Mouse (Mus musculus) Muller cell, postnatal 12 days (primary cell): ENCODE measurements around the gene Rpl13a.
"Not testable (repeated sequence)": the region's sequence is repeated elsewhere in the genome, so short reads cannot be mapped to it uniquely, and the experiment has no call there.

Experiments used
- DNase-seq: peaks from one replicate; pipeline ENCODE4 v3.0.0-alpha.2; 2015; ENCODE audit errors: inconsistent ontology term

Gene Rpl13a

DNA sequence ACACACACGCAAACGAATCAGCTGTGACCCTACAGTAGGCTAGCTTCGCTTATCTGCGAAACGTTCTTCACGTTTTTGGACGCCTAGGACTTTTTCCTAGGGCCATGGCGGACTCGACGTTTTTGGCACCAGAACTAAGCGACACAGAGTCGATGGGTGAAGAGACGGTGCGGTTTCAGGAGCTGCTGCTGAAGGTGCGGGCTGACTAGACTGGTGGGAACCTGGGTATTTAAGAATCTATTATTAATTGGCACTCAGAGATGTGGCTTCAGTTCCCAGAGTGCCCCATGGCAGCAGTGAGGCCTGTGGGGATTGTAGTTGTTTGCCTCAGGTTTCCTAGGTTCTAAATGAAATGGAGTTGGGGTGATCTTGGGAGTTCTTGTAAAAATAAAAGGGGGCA, 27.6 kb upstream of the Rpl13a start:
- no peak for DNase-seq

DNA sequence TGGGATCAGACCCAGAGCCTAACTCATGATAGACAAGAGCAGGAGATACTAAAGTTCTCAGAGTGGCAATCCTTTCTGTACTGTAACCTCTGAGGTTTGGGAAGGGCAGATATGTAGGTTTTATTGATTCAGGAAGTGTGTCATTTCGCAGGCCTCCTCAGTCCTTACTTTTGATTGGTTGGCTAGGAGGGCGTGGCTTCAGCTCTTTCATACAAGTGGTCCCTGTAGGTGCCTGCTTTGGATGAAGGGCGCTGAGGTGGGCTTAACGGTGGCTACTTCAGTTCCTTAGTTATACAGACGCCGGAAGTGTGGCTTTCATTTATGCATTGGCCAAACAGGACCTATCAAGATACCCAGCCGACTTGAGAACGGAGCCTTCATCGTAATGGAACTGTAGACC, 27.0 kb upstream of the Rpl13a start:
- DNase-seq, result no peak

DNA sequence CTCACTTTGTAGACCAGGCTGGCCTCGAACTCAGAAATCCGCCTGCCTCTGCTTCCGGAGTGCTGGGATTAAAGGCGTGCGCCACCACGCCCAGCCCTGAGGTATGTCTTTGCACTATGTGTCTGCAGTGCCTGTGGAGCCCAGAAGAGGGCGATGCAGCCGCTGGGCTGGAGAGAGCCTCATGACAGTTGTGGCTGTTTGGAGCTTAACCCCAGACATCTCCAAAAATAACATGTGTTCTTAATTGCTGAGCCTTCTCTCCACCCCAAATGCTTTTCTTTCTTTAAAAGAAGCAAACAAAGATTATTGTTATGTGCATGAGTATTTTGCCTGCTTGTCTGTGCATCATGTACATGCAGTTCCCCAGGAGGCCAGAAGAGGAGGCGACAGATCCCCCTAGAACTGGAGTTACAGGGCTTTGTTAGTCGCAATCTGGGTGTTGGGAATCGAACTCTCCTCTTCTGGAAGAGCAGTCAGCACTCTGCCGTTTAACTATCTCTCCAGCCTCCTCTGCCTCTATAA, 26.5 kb upstream of the Rpl13a start:
- peak; percentile 50 for DNase-seq

DNA sequence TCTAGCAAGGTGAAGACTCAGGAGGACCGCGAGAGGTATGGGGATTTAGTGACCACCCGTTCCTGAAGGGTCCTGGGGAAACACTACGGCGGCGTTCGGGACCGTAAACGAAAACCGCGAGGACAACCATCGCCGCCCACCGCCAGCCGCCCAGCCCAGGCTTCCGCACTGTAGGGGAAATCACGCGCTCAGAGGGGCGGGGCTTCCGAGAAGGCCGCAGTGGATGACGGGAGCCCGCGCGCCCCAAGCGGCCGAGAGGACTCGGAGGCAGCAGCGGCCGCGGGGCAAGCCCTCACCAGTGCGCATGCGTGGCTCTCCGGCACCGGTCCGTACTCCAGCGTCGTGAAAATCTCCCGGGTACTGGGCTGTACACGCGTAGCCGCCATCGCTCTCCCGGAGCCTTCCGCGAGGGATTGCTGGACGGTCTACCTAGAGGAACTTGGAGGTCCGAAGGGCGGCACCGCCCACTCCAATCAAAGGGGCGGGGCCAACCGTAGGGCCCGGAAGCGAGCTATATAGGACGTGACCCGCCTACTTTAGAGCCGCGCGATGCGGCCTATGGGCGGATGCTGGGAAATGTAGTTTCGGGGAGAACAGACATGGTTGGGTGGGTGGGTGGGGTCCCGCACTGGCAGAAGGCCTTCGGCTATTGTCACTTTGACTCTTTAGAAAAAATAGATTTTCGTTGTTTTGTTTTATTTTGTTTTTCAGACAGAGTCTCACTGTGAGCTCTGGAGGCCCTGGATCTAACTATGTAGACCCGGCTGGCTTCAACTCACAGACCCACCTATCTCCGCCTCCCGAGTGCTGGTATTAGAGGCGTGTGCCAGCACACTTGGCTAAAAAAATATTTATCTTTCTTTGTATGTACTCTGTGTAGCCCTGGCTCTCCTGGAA, 25.8 kb upstream of the Rpl13a start, which contains the start of the genes Pih1d1 and Aldh16a1:
TSS of gene Pih1d1 (plus strand) at position 208 of the 897 bp plus-strand sequence.
TSS of gene Aldh16a1 (minus strand) at position 489 of the 897 bp plus-strand sequence.
- DNase-seq, result peak; percentile 98

DNA sequence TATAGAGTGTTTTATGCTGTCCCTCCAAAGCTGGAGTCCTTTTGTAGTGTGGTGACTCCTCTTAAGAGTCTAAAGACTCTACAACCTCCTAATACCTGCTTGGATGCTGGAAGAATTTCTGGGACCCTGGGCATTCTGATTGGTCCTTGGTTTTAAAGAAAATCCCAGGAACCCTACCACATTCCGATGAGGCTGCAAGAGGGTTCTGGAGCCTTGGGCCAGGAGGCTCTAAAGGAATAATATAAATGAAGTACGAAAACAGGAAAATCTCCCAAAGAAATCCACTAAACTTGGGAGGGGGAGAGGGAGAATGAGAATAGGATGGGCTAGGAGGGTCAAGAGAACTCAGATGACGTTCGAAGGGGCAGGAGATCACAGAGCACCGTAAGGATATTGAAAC, 25.0 kb upstream of the Rpl13a start:
- DNase-seq, result no peak

DNA sequence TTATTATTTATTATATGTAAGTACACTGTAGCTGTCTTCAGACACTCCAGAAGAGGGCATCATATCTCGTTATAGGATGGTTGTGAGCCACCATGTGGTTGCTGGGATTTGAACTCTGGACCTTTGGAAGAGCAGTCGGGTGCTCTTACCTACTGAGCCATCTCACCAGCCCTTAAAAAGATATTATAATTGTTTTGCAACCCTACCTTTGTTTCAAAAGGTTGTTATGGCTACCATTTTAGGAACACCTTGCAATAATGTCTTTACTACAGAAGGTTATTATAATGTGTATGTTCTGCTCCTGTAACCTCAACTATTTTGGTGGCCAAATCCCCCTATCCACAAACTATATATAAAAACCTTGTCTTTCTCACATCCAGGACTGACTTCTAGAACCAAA, 24.5 kb upstream of the Rpl13a start:
- not testable (repeated sequence) for DNase-seq

DNA sequence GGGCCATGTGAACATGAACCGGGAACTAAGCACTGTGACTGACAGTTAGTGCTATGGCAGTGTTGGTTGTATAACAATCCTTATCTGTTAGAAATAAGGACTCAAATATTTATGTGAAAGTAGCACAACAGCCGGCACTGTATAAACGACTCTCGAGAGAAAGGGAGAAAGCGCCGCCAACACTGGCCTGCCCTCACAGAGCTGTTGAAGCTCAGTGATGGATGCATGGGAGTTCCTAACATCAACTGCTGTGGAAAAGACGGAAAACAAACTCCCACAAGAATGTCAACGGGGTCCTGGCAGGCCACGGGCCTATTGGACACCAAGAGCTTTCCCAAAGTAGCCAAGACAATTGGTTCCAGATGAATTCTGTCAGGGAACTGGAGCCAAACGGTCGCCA, 22.7 kb upstream of the Rpl13a start:
- no peak for DNase-seq

DNA sequence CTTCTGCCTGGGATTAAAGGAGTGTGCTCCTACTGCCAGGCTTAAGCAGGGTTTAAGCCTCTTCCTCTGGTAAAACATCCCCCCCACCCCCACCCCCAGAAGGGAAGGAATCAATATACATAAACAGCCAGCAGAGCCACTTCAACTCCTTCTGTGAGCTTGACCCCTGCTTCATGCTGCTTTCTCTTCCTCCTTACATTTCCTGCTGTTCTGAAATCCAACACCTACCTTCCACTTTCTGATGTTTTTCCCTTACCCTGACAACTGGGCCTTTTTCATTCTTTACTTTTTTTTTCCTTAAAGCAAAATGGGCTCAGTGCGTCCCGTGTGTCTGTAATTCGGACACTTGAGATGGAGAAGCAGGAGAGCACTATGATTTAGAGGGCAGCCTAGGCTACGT, 21.8 kb upstream of the Rpl13a start:
- no peak for DNase-seq

DNA sequence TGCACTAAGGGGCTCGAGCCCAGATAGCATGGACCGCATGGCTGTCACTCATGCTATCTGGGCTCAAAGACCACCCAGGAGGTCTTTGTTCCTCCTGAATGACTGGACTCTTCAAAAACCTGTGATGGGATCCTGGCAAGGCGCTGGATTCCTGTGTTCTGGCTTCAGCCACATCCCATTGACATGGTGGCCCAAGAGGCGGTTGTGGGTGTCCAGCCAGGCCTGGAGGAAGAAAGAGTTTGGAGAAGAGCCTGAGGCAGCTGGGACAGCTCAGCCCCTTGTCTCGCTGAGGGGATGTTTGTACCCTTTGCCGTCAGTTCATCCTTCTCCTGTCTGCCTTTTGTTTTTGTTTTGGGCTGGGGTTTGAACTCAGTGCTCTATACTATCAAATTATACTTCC, 21.0 kb upstream of the Rpl13a start:
- no peak for DNase-seq

DNA sequence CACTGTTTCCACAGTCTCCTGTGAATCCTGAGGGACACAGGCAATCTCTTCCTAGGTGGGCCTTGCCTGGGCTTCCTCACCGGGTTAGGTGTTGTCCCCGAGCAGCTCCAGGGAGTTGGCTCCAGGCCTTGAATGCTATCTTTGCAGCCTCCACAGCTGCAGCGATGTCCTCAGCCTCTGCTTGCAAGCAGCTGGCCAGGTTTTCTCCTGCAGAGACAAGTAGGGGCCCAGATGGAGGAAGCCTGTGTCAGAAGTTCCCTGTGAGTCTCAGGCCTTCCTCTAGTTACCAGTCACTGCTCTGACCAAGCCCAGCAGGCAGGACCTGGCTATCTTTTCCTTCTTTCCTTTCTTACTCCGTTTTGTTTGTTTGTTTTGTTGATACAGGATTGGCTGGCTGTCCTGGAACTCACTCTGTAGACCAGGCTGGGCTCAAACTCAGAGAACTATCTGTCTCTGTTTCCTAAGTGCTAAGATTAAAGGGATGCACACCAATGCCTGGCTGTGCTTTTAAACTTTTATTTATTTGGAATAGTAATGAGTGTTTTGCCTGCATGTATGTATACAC, 20.1 kb upstream of the Rpl13a start:
- no peak for DNase-seq

DNA sequence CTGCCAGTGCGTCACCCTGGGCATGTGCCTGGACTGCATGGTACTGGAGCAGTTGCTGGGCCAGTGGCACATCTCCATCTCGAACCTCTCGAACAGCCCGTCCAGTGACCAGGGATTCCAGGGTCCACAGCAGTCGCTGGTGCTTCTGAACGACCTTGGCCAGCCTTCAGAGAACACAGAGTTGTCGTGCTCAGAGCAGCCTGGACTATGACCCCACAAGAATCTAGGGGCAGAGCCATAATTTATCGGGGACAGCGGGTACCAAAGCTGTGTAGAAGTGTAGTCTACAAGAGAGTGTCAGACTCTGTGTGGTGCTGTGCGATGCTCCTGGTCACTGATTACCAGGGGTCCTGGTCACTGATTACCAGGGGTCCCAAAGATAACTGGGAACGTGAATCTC, 19.3 kb upstream of the Rpl13a start:
- no peak for DNase-seq

DNA sequence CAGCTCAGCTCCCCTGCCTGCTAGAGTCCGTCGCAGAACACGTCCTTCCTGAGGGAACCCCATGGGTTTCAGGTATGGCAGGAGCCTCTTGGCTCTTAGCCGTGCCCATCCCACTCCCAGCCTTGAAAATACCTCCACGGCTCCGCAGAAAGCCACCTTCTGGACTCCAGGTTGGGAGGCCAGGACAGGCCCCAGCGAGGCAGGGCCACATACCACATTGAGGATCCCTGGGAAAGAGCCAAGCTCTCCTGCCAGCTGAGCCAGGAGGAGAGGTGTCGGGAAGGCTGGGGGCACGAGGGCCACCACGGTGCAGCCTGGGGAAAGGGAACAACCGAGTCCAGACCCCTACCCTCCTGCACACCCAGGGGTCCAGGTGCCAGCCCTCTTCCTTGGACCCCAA, 18.7 kb upstream of the Rpl13a start:
- DNase-seq, result no peak

DNA sequence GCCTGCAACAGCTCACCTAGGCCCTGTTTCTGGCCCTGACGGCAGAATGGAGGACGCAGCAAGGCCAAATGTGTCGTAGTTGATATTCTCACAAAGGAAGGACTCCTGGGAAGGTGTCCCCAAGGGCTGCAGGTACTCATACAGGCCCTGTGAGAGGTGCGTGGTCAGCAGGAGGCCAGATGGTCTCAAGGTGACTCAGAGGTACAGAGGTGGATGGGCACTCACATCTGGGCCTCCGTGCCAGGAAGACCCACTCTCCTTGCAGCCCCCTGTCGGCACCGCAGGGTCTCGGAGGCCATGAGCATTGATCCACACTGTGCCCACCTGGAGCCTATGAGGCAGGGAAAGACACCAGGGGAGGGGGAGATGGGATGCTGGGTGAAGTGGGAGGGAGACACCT, 16.9 kb upstream of the Rpl13a start:
- no peak for DNase-seq

DNA sequence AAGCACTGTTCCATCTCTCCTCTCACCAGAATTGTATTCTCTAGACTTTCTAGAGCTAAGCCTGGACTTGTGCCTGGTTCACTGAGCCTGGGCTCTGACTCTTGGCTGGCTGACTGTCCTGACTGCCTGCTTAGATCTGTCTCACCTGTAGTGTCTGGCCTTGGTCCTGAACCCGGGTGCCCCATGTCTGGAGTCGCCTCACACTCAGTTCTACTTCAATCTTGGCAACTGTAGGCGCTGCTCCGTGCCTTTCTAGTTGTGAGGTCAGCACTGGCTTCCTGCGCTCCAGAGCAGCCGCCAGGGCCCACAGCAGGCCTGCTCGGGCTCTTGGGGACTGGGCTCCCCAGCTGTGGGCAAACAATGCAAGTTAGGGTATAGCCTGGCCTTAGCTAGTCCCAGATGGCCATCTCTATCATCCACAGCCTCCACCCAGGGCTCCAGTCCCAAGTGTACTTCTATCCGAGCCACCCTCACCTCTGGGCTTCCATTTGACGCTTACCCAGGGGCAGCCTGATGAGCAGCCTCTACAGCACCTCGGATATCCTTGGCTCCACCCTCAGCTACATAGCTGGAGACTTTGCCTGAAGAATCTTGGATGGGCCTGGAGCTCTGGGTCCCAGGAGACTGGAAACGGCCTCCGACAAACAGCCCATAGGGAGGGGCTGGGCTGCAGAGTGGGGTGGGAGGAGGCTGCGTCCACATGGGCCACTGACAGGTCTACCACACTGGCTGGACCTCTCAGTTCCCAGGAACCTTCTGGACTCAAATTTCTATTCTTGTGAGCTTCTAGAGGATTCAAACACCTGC, 16.0 kb upstream of the Rpl13a start:
- DNase-seq, result no peak

DNA sequence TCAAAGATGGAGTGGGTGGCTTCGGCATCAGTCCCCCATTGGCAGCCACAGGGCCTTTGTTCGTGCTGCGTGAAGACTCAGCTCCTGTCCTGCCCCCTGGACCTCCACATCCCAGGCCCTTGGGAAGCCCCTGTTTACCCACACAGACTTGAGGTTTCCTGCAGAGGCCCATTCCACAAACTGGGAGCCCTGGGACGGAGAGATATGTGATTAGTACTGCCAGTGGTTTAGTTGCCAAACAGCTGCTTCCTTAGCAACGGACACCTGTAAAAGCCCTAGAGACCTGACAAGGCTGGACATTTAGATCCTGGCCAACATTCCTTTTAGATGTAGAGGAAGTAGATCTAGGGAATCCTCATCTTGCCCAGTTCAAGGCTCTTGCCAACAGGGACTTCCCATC, 13.4 kb upstream of the Rpl13a start:
- DNase-seq, result no peak

DNA sequence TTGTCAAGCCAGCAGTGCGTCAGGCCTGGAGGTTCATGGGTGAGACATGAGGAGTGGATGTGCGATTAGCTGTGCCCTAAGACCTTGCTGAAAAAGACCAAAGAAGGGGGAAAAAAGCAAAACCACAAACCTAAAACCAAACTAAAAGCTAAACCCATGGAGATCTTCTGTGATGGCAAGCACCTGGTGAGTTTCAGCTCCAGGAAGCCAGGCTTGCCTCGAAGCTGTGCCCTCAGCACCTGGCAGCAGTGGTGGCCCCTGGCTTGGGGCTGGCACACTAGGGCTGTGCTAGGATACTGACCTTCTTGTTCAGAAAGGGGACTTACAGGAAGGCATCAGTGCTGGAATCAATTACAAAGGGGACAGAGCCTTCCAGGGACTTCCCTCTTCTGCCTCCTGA, 12.8 kb upstream of the Rpl13a start:
- no peak for DNase-seq

DNA sequence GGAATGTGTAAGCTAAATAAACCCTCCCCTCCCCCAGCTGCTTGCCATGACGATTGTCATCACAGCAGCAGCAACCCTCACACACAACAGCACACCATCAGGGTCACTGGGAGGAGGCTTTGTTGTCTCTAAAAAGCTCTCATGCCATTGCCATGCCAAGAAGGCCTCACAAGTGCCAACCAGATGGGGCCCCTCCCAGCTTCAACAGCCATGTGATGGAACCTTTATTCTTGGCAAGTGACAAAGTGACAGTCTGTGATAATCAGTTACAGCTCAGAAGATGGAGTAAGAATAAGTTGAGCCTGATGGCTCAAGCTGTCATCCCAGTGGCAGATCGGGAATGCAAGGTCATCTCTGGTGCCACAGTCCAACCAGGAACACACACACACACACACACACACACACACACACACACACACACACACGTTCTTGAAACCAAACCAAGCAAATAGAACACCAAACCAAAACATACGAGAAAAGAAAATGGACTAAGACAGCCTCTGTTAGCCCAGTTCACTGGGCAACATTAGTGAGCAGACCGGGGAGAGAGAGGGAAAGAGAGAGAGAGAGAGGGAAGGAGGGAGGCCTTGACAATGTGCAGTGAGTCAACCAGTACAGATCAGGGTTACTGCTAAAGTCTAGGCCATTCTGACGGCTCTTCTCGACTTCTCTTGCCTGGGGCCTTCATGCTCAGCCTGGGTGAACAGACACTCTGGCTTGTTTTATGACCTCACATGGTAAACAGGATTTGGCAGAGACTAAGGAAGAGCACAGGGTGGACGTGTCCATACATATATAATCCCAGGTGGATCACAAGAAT, 11.6 kb upstream of the Rpl13a start:
- no peak for DNase-seq

DNA sequence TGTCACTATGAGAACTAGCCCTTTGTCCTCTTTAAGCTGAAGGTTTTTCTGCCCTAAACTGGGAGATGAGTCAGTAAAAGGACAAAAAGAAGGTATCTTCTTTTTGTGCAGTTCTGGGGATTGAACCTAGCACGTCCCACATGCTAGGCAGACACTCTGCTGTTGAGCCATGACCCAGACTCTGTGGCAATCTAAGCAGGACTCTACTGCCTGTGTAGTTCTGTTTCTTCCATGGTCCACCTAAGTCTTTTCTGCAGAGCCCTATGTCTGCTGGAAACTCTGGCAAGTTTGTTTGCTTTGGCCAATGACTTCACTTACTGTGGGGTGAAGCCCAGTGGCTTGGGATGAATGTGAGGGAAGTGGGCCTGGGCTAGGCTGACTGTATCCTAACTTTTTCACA, 9.8 kb upstream of the Rpl13a start:
- DNase-seq, result no peak

DNA sequence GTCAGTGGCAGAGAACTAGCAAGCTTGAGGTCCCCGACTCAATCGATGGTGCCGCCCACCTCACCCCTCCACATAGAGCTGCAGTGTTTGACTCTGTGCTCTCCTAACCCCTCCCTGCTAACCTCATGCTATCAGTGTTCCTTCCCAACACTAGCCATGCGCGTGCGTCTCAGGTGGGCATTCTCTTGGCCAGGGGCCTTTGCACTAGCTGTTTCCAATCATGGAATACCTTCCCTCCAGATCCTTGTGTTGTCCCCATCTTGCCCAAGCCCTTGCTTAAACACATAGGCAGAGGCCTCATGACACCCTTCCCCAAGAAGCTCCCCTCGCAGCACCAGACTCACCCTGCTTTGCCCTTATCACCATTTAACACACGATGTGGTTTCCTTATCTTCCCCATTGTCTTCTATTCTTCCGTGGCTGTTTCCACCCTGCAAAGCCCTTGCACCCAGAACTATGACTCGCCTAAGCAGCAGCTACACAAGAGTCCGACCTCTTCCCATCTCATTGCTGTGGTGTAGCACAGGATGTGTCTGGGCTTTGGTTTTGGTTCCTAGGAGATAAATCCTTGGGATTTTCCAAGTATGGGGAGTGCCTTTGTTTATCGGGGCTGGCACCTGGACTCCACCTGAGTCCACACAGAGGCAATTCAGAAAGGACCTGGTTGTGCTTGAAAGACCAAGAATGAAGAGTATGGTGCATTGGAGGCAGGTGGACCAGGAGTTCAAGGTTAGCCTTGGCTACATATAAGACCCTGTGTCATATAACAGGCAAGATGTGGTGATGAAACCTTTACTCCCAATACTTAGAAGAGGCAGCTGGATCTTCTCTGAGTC, 8.8 kb upstream of the Rpl13a start:
- DNase-seq, result no peak

DNA sequence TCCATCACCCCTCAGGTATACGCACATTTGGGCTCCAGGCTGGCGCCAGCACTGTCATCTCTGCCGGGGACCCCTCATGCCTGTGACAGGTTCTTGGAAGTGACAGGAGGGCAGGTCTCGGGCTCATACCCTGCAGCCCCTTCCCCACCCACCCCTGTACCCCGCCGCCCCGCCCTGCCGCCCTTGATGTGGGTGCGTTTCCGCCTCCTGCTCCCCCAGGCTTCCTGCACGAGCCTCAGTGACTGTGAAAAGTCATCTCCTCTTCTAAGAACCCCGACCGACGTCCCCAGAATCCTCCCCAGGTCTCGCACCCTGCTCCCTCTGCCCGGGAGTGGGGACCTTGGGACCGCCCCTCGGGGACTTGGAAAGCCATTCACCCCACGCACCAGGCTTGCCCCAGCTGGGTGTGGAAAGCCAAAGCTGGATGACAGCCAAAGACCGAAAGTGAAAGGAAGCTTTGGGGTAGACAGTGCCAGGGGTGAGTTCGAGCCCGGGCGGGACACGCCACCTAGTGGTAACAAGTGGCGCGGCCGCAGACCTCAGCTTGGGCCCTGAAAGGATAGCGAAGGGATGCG, 7.5 kb upstream of the Rpl13a start, which contains the start of the genes Gm45713 and Flt3l:
TSS of gene Gm45713 (minus strand) at position 239 of the 575 bp plus-strand sequence.
TSS of gene Flt3l (minus strand) at position 440 of the 575 bp plus-strand sequence.
- peak; percentile 92 for DNase-seq
